ENCODE assay signal across 12 mouse cellular contexts in genomic region chr2:73772945-73773344, GRCm38 (mm10). TPM values are rescaled to one million over a fixed set of nuclear protein-coding genes. Genes with fewer than 3 reads are reported as not detected.
DNase-seq lines count a peak whose midpoint lies in the region; ATAC-seq lines count a peak whose summit lies in the region.
"Had no signal": no experiment of that assay in that cellular context is flagged by ENCODE, and none has a peak within 500 bp of the region (broad histone marks: within the 10 kb centered on the region; RNA-seq: fewer than 3 reads in every experiment).

No protein-coding gene starts in this region.

- no peak for ATAC-seq in heart, embryonic 11.5 days (replicated peaks; ENCODE audit: insufficient number of reproducible peaks, low FRiP score, low TSS enrichment)
- no peak for ATAC-seq in forebrain, embryonic 11.5 days (replicated peaks; ENCODE audit: low FRiP score)
- no peak for ATAC-seq in hindbrain, embryonic 16.5 days
- ATAC-seq in neural tube, embryonic 12.5 days (ENCODE audit: low FRiP score, low read depth): no peak
- ATAC-seq in erythroid progenitor cell, adult 5-6 weeks (replicated peaks; ENCODE audit: low FRiP score, poor library complexity, severe bottlenecking): no peak
- ATAC-seq in CD4-positive, CD25-positive, alpha-beta regulatory T cell, adult 4 months: no peak

- no peak overlapping the region for H3K27ac ChIP-seq in heart, embryonic 11.5 days (ENCODE audit: low read depth, low read length)
- no peak overlapping the region for H3K27ac ChIP-seq in forebrain, embryonic 11.5 days (ENCODE audit: low read depth, low read length)
- no peak overlapping the region for H3K27ac ChIP-seq in hindbrain, embryonic 16.5 days (ENCODE audit: low read depth, low read length)
- H3K27ac ChIP-seq in neural tube, embryonic 12.5 days: no peak overlapping the region

- WGBS in heart, embryonic 11.5 days (ENCODE audit: insufficient replicate concordance): 38% methylated on average over 1 of the region's 1 CpGs
- 26% methylated on average over 1 of the region's 1 CpGs for WGBS in forebrain, embryonic 11.5 days
- WGBS in hindbrain, embryonic 16.5 days: 26% methylated on average over 1 of the region's 1 CpGs
- 20% methylated on average over 1 of the region's 1 CpGs for WGBS in neural tube, embryonic 12.5 days

- 0 out of 2 replicates have a peak, but pooled peaks cover 6% of the 10 kb centered on the region for H3K4me1 ChIP-seq in heart, embryonic 11.5 days (ENCODE audit: control insufficient read depth, insufficient read depth, low read length)
- H3K4me1 ChIP-seq in forebrain, embryonic 11.5 days (replicated peaks; ENCODE audit: control insufficient read depth, insufficient read depth, low read length): peaks cover 6% of the 10 kb centered on the region; the same call in 1 of the 2 replicates
- peaks cover 6% of the 10 kb centered on the region for H3K4me1 ChIP-seq in hindbrain, embryonic 16.5 days (ENCODE audit: control insufficient read depth, insufficient read depth, low read depth, low read length)
- H3K4me1 ChIP-seq in neural tube, embryonic 12.5 days: peaks cover 11% of the 10 kb centered on the region

- no peak overlapping the region for H3K4me3 ChIP-seq in heart, embryonic 11.5 days (ENCODE audit: low read depth, low read length)
- peak overlapping the region; percentile 92; the same call in 1 of the 2 replicates for H3K4me3 ChIP-seq in forebrain, embryonic 11.5 days (ENCODE audit: low read depth, low read length)
- H3K4me3 ChIP-seq in hindbrain, embryonic 16.5 days (ENCODE audit: low read length): peak overlapping the region; percentile 82
- H3K4me3 ChIP-seq in neural tube, embryonic 12.5 days: 0 out of 2 replicates have a peak overlapping the region, but pooled peaks have one; percentile 9

- no peak for DNase-seq in heart, postnatal 36 days
- no peak for DNase-seq in forebrain, embryonic 11.5 days (ENCODE audit: low spot score)
- DNase-seq in adipocyte (ENCODE audit: low spot score): no peak
- DNase-seq: adrenal gland, postnatal 10 days; kidney, adult 9 months; liver; right cerebral cortex, postnatal 14 days had no signal

- no peak overlapping the region for H3K9ac ChIP-seq in heart, embryonic 11.5 days (ENCODE audit: low read depth, low read length)
- no peak overlapping the region for H3K9ac ChIP-seq in forebrain, embryonic 11.5 days (ENCODE audit: low read length)
- peak overlapping the region; percentile 41; the same call in 1 of the 2 replicates for H3K9ac ChIP-seq in hindbrain, embryonic 16.5 days (ENCODE audit: low read depth, low read length)
- peak overlapping the region; percentile 33; the same call in 1 of the 2 replicates for H3K9ac ChIP-seq in neural tube, embryonic 12.5 days

- H3K27me3 ChIP-seq in heart, embryonic 11.5 days (ENCODE audit: control insufficient read depth, insufficient read depth, low read length): no peaks in the 10 kb centered on the region
- H3K27me3 ChIP-seq in forebrain, embryonic 11.5 days (ENCODE audit: control insufficient read depth, insufficient read depth, low read length): no peaks in the 10 kb centered on the region
- H3K27me3 ChIP-seq in hindbrain, embryonic 16.5 days (replicated peaks; ENCODE audit: control insufficient read depth, insufficient read depth, low read length): no peaks in the 10 kb centered on the region
- no peaks in the 10 kb centered on the region for H3K27me3 ChIP-seq in neural tube, embryonic 12.5 days (replicated peaks)

- peak overlapping the region; percentile 29; the same call in 1 of the 2 replicates for H3K4me2 ChIP-seq in heart, embryonic 11.5 days
- H3K4me2 ChIP-seq in forebrain, embryonic 11.5 days (ENCODE audit: low read depth, low read length, severe bottlenecking): peak overlapping the region; percentile 59
- H3K4me2 ChIP-seq in hindbrain, embryonic 16.5 days (ENCODE audit: low read length): peak overlapping the region; percentile 68
- H3K4me2 ChIP-seq in neural tube, embryonic 12.5 days (replicated peaks): peak overlapping the region; percentile 60

- H3K36me3 ChIP-seq in heart, embryonic 11.5 days (ENCODE audit: control insufficient read depth, insufficient read depth, low read length): no peaks in the 10 kb centered on the region
- H3K36me3 ChIP-seq in forebrain, embryonic 11.5 days (ENCODE audit: control insufficient read depth, insufficient read depth, low read length): no peaks in the 10 kb centered on the region
- H3K36me3 ChIP-seq in hindbrain, embryonic 16.5 days (ENCODE audit: control insufficient read depth, insufficient read depth, low read length): no peaks in the 10 kb centered on the region
- no peaks in the 10 kb centered on the region for H3K36me3 ChIP-seq in neural tube, embryonic 12.5 days

- no peaks in the 10 kb centered on the region for H3K9me3 ChIP-seq in heart, embryonic 11.5 days (replicated peaks; ENCODE audit: control insufficient read depth, low read length)
- H3K9me3 ChIP-seq in forebrain, embryonic 11.5 days (ENCODE audit: control insufficient read depth, low read length): no peaks in the 10 kb centered on the region
- no peaks in the 10 kb centered on the region for H3K9me3 ChIP-seq in hindbrain, embryonic 16.5 days (ENCODE audit: control insufficient read depth, low read length)
- H3K9me3 ChIP-seq in neural tube, embryonic 12.5 days: no peaks in the 10 kb centered on the region

- intact Hi-C loops in heart, postnatal 36 days (cut with DNase I): no loop called here

RNA-seq across cellular contexts. Expression of gene Chn1, which starts 2.2 kb away (rescaled TPM):
- polyA plus RNA-seq in heart, embryonic 11.5 days (2014; fragmentation: Nextera tagmentation; extraction: Ambion mirVana): 21.4 and 21.5 TPM in 2 replicates
- 10 to 100 TPM; 33.2 to 33.8 TPM for total RNA-seq in heart, postnatal 36 days (2021)
- 62.2 and 63.4 TPM in 2 replicates for polyA plus RNA-seq in forebrain, embryonic 11.5 days (2014; fragmentation: Nextera tagmentation; extraction: Ambion mirVana)
- 70.1 and 75.4 TPM in 2 replicates for polyA plus RNA-seq in hindbrain, embryonic 16.5 days (2015; fragmentation: Nextera tagmentation; extraction: Ambion mirVana)
- polyA plus RNA-seq in neural tube, embryonic 12.5 days (2016; fragmentation: Nextera tagmentation; extraction: Ambion mirVana): 110 TPM in 2 replicates
- not detected in 2 replicates for total RNA-seq in erythroid progenitor cell, adult 5-6 weeks (2015; ENCODE audit: low replicate concordance)
- not detected in 2 replicates for total RNA-seq in erythroid progenitor cell, adult 5-6 weeks (2017; ENCODE audit: low replicate concordance)
- under 1 TPM in 1 of 2 experiments, not detected in 1; 0.65 TPM for polyA plus RNA-seq in CD4-positive, CD25-positive, alpha-beta regulatory T cell, adult 4 months (2017; shearing (Covaris generic))

Comparison
In these comparisons a context has a peak if more than half of its experiments do, and no peak if none do; other contexts are left out.
1. H3K9ac ChIP-seq: peak in hindbrain, embryonic 16.5 days (single experiment) and neural tube, embryonic 12.5 days (single experiment); none in heart, embryonic 11.5 days (single experiment) and forebrain, embryonic 11.5 days (single experiment).
2. RNA of gene Chn1, which starts 2.2 kb away (polyA plus RNA-seq): 110 TPM in neural tube, embryonic 12.5 days, 70.1 to 75.4 TPM in hindbrain, embryonic 16.5 days, 62.2 to 63.4 TPM in forebrain, embryonic 11.5 days and 21.4 to 21.5 TPM in heart, embryonic 11.5 days; 0.65 TPM in CD4-positive, CD25-positive, alpha-beta regulatory T cell, adult 4 months; every median in the first group is over 10 times any median in the second.
3. Peak in every context shown above with its lines, with median percentiles within 50 percentile points of each other: H3K4me2 ChIP-seq.